Mouse (Mus musculus): ENCODE results near the gene Myo7a. TPM values are rescaled to one million over a fixed set of nuclear protein-coding genes. Genes with fewer than 3 reads are reported as not detected.
A peak's percentile ranks its signal among the peaks of the same experiment; 100 is the strongest.

Myo7a gene
- 8.0 and 11.6 TPM in 2 replicates for polyA plus RNA-seq (2011; ENCODE audit: insufficient read depth, insufficient read length, low read depth, missing spikeins)

GRCm38 (mm10) chr7:98119179-98119960 is at the start of gene Myo7a:
Gene Myo7a (minus strand): TSS chr7:98119524.
- no peak within 1 kb of the TSS for H3K9ac ChIP-seq (ENCODE audit: low read depth, poor library complexity, severe bottlenecking)
- H3K27me3 ChIP-seq (ENCODE audit: control insufficient read depth, insufficient read depth, low read length, poor library complexity, severe bottlenecking), result no peaks in the 10 kb centered on the region
- no peaks in the 10 kb centered on the region for H3K36me3 ChIP-seq (ENCODE audit: control insufficient read depth, insufficient read depth, low read length, poor library complexity, severe bottlenecking)
- H3K4me3 ChIP-seq (ENCODE audit: low read depth, low read length), result peak within 1 kb of the TSS; percentile 52
- no peaks in the 10 kb centered on the region for H3K4me1 ChIP-seq (ENCODE audit: control insufficient read depth, insufficient read depth, low read length)
- H3K9me3 ChIP-seq (replicated peaks; ENCODE audit: control insufficient read depth, insufficient read depth, low read length, poor library complexity, severe bottlenecking), result no peaks in the 10 kb centered on the region
- TF ChIP-seq EP300 (IDR thresholded peaks at IDR 0.05; ENCODE audit: insufficient read depth, low read depth, low read length), result no peak
- H3K27ac ChIP-seq (ENCODE audit: insufficient read depth, low read length), result no peak within 1 kb of the TSS

- TF ChIP-seq POLR2A (IDR thresholded peaks at IDR 0.05; ENCODE audit: insufficient read depth, low read length), result no peak
- TF ChIP-seq CTCF (IDR thresholded peaks at IDR 0.05; ENCODE audit: low read depth, low read length), result peak; percentile 30
- no peak for TF ChIP-seq EP300 (IDR thresholded peaks at IDR 0.05; ENCODE audit: insufficient read depth, low read depth, low read length)
- H3K27me3 ChIP-seq (ENCODE audit: control insufficient read depth, insufficient read depth, low read length, poor library complexity, severe bottlenecking), result no peaks in the 10 kb centered on the region
- H3K4me1 ChIP-seq (ENCODE audit: control insufficient read depth, insufficient read depth, low read length), result peaks cover 29% of the 10 kb centered on the region
- no peak overlapping the region for H3K27ac ChIP-seq (ENCODE audit: insufficient read depth, low read length)
- no peaks in the 10 kb centered on the region for H3K36me3 ChIP-seq (ENCODE audit: control insufficient read depth, insufficient read depth, low read length, poor library complexity, severe bottlenecking)
- no peak overlapping the region for H3K4me3 ChIP-seq (ENCODE audit: low read depth, low read length)
- H3K9me3 ChIP-seq (replicated peaks; ENCODE audit: control insufficient read depth, insufficient read depth, low read length, poor library complexity, severe bottlenecking), result no peaks in the 10 kb centered on the region
- no peak overlapping the region for H3K9ac ChIP-seq (ENCODE audit: low read depth, poor library complexity, severe bottlenecking)
Observed at GRCm38 (mm10) chr7:98164999-98165528, 45.7 kb upstream of the Myo7a start.

GRCm38 (mm10) chr7:98164382-98164998 is 45.2 kb upstream of the Myo7a start:
- H3K4me3 ChIP-seq (ENCODE audit: low read depth, low read length), result no peak overlapping the region
- TF ChIP-seq POLR2A (IDR thresholded peaks at IDR 0.05; ENCODE audit: insufficient read depth, low read length) (no peak), EP300 (IDR thresholded peaks at IDR 0.05; ENCODE audit: insufficient read depth, low read depth, low read length) (peak; percentile 50; the same call in 1 of the 2 replicates)
- no peaks in the 10 kb centered on the region for H3K27me3 ChIP-seq (ENCODE audit: control insufficient read depth, insufficient read depth, low read length, poor library complexity, severe bottlenecking)
- no peak overlapping the region for H3K27ac ChIP-seq (ENCODE audit: insufficient read depth, low read length)
- no peaks in the 10 kb centered on the region for H3K36me3 ChIP-seq (ENCODE audit: control insufficient read depth, insufficient read depth, low read length, poor library complexity, severe bottlenecking)
- H3K9me3 ChIP-seq (replicated peaks; ENCODE audit: control insufficient read depth, insufficient read depth, low read length, poor library complexity, severe bottlenecking), result no peaks in the 10 kb centered on the region
- no peak overlapping the region for H3K9ac ChIP-seq (ENCODE audit: low read depth, poor library complexity, severe bottlenecking)
- H3K4me1 ChIP-seq (ENCODE audit: control insufficient read depth, insufficient read depth, low read length), result peaks cover 29% of the 10 kb centered on the region

- H3K27me3 ChIP-seq (ENCODE audit: control insufficient read depth, insufficient read depth, low read length, poor library complexity, severe bottlenecking), result no peaks in the 10 kb centered on the region
- no peak overlapping the region for H3K9ac ChIP-seq (ENCODE audit: low read depth, poor library complexity, severe bottlenecking)
- H3K36me3 ChIP-seq (ENCODE audit: control insufficient read depth, insufficient read depth, low read length, poor library complexity, severe bottlenecking), result no peaks in the 10 kb centered on the region
- no peak overlapping the region for H3K27ac ChIP-seq (ENCODE audit: insufficient read depth, low read length)
- TF ChIP-seq EP300 (IDR thresholded peaks at IDR 0.05; ENCODE audit: insufficient read depth, low read depth, low read length) (no peak), CTCF (IDR thresholded peaks at IDR 0.05; ENCODE audit: low read depth, low read length) (no peak), POLR2A (IDR thresholded peaks at IDR 0.05; ENCODE audit: insufficient read depth, low read length) (no peak)
- H3K9me3 ChIP-seq (replicated peaks; ENCODE audit: control insufficient read depth, insufficient read depth, low read length, poor library complexity, severe bottlenecking), result no peaks in the 10 kb centered on the region
- H3K4me3 ChIP-seq (ENCODE audit: low read depth, low read length), result no peak overlapping the region
- peaks cover 32% of the 10 kb centered on the region for H3K4me1 ChIP-seq (ENCODE audit: control insufficient read depth, insufficient read depth, low read length)
Observed at GRCm38 (mm10) chr7:98163700-98164099, 44.4 kb upstream of the Myo7a start.

- H3K27me3 ChIP-seq (ENCODE audit: control insufficient read depth, insufficient read depth, low read length, poor library complexity, severe bottlenecking), result no peaks in the 10 kb centered on the region
- no peaks in the 10 kb centered on the region for H3K9me3 ChIP-seq (replicated peaks; ENCODE audit: control insufficient read depth, insufficient read depth, low read length, poor library complexity, severe bottlenecking)
- H3K9ac ChIP-seq (ENCODE audit: low read depth, poor library complexity, severe bottlenecking), result no peak overlapping the region
- 0 out of 2 replicates have a peak overlapping the region, but pooled peaks have one; percentile 16 for H3K27ac ChIP-seq (ENCODE audit: insufficient read depth, low read length)
- no peak overlapping the region for H3K4me3 ChIP-seq (ENCODE audit: low read depth, low read length)
- no peaks in the 10 kb centered on the region for H3K36me3 ChIP-seq (ENCODE audit: control insufficient read depth, insufficient read depth, low read length, poor library complexity, severe bottlenecking)
- TF ChIP-seq POLR2A (IDR thresholded peaks at IDR 0.05; ENCODE audit: insufficient read depth, low read length) (no peak), CTCF (IDR thresholded peaks at IDR 0.05; ENCODE audit: low read depth, low read length) (no peak), EP300 (IDR thresholded peaks at IDR 0.05; ENCODE audit: insufficient read depth, low read depth, low read length) (peak; percentile 75; the same call in 1 of the 2 replicates)
- H3K4me1 ChIP-seq (ENCODE audit: control insufficient read depth, insufficient read depth, low read length), result peaks cover 33% of the 10 kb centered on the region
Observed at GRCm38 (mm10) chr7:98162239-98162638, 42.9 kb upstream of the Myo7a start.
